Mouse (Mus musculus) adrenal gland, adult 2 months (tissue): ENCODE measurements at regions not wholly inside any gene's neighbourhood (a gene's known extent, or its start where the extent isn't known, plus 50 kb on each side); places are given as distances from the start of the nearest gene placed in this dataset.
A peak's percentile ranks its signal among the peaks of the same experiment; 100 is the strongest.

ENCODE experiments used
- DNase-seq: peaks from one replicate; pipeline ENCODE4 v3.0.0; 2021

DNA sequence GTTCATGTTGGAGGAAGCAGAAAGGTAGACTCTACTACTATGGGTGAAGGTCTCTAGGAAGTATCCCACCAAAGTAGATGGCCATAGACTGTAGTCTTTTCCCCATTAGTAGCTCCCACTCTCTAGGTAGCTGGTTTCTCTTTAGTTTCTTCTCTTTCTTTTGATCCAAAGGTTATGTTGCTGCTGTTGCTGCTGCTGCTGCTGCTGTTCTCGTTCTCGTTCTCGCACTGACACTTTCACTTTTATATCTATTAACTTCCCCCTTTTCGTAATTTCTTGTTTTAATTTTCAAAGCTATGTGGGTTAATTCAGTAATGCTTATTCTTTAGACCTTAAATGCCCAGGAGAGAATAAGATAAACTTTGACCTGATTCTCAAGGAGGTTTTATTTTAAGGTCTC lies 58.3 kb downstream of the Tmem100 start:
- no peak for DNase-seq

- DNase-seq = no peak
These were observed 63.9 kb downstream of the Tmem100 start for GRCm38 (mm10) chr11:90094052-90094451.

DNA sequence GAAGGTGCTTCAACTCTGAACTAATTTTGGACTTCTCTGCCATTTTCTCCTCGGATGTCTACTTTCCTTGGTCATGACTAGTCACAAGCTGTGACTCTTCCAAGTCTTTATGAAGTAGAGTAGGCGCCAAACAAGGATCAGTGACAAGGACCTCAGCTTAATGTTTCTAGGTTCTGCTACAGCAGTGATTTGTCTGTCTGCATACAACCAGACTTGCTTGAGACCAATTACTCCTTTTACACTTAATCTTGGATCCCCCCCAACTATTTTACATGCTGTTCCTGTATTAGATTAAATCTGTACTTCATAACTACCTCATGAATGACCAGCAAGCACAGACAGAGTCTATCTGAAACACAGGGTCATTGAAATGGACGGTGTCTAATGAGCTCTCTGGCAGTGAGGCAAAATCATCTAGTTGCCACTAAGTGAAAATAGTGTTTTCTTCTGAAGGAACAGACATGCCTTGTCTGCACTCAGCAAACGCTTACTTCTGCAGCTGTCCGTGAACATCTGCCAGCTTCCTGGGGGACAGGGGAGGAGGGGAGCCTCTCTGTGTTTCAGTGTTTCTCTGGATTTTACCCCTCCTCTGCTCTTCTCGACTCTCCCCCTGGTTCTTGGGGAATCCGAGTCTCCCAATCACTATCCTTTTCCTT lies 64.7 kb downstream of the Tmem100 start:
- DNase-seq = no peak

DNA sequence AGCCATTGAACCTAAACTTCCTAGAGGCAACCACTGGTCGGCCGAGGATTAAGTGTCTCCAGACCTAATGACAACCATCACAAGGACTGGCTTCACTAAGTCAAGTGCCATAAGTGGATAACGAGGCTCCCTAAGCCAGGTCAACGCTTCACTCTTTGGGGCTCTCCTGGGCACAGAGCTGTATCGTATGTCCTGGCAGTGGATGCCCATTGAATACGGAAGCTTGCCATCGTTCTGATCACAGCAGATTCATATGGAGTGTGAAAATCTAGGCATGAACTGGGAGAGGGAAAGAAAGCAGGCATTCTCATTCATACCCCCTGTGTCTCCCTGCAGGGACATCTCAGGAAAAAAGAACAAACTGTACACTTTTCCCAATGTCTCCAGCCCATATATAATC lies 68.3 kb downstream of the Tmem100 start:
- DNase-seq = no peak

DNA sequence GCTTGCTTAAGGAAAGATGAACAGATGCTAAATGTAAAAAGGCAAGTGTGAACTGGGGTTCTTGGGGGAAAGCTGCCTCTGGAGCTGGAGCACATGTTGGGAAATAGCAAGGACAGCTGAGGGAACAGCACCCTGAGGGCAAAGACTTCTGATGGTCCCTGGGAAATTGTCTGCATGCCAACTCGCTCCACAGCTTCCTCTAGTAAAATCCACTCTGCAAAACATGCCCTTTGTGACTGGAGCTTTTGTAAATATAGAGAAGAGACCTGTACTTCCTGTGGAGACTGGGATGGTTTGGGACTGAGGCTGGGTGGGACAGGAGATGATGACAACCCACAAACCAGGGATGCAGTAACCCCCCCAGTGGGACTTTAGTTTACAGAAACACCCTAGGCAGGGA lies 69.0 kb downstream of the Tmem100 start:
- DNase-seq = no peak

GRCm38 (mm10) chr11:90100161-90100560 lies 70.0 kb downstream of the Tmem100 start:
- DNase-seq = no peak

DNA sequence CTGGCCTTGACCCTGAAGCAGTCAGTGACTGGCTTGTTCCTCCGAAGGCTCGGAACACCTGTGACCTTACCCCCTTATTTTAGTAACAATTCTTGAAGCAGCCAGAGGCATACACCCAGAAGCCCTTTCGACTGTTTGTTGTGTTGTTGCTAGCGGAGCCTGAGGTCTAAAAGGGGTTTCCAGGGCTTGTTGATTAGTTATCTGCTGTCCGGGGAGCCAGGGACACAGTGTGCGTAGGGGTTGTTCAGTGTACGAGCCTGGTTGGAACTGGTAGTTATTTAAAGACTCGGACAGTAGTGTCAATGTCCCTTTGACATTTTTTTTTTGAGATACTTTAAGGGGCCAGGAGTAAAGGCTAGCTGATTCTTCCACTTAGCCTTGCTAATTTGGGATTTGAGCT lies 71.1 kb downstream of the Tmem100 start:
- no peak for DNase-seq

- no peak for DNase-seq
These were observed 76.1 kb downstream of the Tmem100 start for GRCm38 (mm10) chr11:90106063-90106798.

DNA sequence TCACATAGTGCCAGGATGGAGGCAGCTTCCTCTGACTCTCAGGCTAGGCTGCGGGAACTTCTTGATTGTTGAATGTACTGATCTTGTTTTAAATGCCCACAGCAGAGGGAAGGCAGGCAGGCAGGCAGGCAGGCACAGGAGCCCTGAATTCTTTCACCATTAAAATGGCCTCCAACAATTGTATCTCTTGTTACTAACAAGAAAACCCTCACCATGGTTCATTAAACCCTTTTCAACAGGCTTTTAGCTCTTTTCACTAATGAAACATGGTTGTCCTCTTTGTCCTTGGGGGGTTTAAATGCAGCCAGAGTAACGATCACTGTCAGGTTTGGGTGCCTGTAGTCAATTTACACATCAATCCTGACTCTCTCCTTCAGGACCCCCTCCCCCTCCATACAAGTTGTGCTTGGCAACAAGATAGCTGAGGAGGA lies 77.8 kb upstream of the Gm45716 start:
- no peak for DNase-seq

GRCm38 (mm10) chr11:90110170-90110569 lies 77.3 kb upstream of the Gm45716 start:
- DNase-seq = no peak

- no peak for DNase-seq
These were observed 75.3 kb upstream of the Gm45716 start for GRCm38 (mm10) chr11:90112174-90112573.

DNA sequence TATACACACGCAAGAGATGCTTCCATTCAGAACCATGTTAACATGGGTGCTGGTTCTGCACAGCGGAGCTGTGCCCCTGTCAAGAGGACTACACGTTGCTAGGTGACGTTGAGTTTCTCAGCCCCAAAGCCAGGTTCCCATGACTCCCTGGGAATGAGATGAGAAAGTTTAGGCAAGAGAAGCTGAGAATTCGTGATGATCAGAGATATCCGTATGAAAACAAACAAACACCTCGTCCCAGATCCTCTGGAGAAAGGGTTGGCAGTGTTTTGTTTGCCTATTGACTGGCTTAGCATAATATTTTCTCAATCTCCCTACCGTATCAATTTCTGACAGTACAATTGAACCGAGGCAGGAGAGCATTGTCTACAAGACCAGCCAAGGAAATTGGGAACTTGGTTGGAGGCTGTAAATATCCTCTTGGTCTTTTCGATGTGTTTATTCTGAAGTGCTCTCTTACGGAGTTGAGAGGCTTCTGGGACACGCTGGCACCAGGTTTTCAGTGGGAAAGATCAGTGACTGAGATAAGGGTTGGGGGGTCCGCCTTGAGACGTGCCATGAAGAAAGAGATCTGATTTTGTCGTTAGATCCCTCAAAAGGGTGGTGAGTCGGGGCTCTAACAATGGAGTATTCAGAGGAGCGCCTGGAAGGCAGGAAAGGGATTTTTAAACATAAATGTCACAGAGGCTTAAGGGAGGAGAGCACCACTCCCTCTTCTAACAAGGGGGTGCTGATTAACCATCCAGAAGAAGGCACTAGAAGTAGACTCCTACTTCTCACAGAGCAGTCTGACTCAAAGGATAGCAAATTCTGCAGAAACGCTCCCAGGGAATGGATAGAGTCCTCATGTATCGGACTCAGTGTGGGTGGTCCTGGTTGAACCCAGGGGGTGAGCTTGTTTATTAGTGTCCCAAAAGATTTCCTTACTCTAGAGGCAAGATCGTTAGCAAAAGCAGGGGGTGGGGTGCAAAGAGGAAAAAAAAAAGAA lies 70.5 kb upstream of the Gm45716 start:
- no peak for DNase-seq

- DNase-seq = no peak
These were observed 69.7 kb upstream of the Gm45716 start for GRCm38 (mm10) chr11:90117664-90118295.

GRCm38 (mm10) chr11:90121902-90122301 lies 65.6 kb upstream of the Gm45716 start:
- DNase-seq = no peak

GRCm38 (mm10) chr11:90122709-90123108 lies 64.8 kb upstream of the Gm45716 start:
- DNase-seq = no peak

DNA sequence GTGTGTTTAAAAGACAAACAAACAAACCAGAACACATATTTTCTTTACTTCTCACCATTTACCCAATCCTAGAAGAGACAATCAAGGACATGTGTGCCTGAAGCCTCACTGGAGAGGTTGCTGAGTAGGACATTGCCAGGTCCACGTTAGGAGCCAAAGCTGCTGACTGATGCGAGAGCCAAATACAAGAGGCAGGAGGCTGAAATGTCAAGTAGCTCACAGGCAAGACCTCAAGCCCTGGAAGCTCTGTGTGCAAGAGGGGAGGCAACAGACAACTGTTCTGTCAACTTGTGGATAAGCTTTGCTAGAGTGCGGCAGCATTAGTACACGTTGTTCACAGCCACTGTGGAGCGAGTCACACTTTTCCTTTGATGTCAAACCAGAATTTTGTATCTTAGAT lies 63.6 kb upstream of the Gm45716 start:
- DNase-seq = no peak

DNA sequence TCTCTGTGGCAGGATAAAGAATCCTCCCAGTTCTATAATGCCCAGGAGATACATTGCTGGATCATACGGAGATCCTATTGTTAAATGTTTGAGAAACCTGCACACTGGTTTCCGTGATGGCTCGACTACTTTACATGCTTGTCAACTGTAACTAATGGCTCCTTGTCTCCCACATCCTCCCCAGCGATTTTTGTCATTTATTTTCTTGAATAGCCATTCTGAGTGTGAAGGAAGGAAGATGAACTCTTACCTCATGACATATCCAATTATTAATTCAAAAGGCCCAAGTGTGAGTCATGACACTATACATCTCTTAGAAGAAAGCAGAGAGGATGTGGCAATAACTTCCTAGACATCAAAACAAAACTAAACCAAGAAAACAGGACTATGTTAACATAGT lies 61.2 kb upstream of the Gm45716 start:
- no peak for DNase-seq

GRCm38 (mm10) chr11:90128865-90129415 lies 58.5 kb upstream of the Gm45716 start:
- no peak for DNase-seq

DNA sequence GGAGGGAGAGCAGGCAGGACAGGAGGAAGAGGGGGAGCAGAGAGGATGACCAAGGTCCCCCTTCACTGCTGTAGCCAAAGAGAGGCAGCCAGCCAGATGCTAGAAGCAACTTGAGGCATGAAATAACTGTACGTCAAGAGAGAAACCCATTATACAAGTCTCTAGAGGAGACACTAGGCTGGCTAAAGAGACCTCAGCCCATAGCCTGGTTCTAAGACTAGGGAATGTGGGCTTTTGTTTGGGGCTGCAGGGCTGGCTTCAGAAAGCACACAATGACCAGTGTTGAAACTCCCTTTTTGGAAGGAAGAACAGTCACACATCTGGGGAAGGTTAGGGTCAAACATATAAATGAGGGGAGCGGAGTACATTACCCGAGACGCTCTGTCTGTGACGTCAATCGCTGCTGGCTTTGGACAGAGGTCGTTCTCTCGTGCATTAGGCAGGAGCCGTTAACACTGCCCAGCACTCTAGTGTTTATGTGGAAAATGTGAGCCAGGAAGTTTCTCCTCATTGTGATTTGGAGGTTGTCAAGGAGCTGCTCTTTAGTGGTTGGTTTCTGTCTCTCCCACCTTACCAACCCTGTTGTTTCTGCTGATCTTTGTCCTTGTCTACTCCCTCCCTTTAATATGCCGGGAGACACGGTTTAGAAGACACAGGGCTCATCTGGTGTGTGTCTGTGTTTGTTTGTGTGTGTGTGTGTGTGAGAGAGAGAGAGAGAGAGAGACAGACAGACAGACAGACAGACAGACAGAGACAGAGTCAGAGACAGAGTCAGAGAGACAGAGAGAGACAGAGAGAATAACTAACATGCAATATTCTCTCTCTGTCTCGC lies 57.5 kb upstream of the Gm45716 start:
- peak; percentile 33 for DNase-seq

GRCm38 (mm10) chr11:90130635-90131034 lies 56.8 kb upstream of the Gm45716 start:
- peak; percentile 26 for DNase-seq

GRCm38 (mm10) chr11:90132579-90132978 lies 54.9 kb upstream of the Gm45716 start:
- peak; percentile 35 for DNase-seq
